Mouse (Mus musculus) liver, embryonic 15.5 days (tissue): ENCODE results near the gene Aco1. TPM values are rescaled to one million over a fixed set of nuclear protein-coding genes. Genes with fewer than 3 reads are reported as not detected.

Source experiments
- ATAC-seq: fragments of 200-750 bp; cut with Nextera tagmentation; 2 replicates; pipeline ENCODE4 v1.8.0; 2017; ENCODE audit warnings: moderate number of reproducible peaks, mild to moderate bottlenecking, moderate library complexity; ENCODE audit not compliant: insufficient read depth
- H3K27ac ChIP-seq: fragments of 300-500 bp; sonication (generic); replicated peaks from 2 replicates; pipeline ENCODE4 v1.5.1; 2015; ENCODE audit warnings: mild to moderate bottlenecking, inconsistent platforms
- H3K27me3 ChIP-seq: fragments of 300-500 bp; sonication (generic); 2 replicates; pipeline ENCODE4 v1.6.1; 2015; ENCODE audit warnings: mild to moderate bottlenecking, inconsistent platforms
- H3K36me3 ChIP-seq: fragments of 300-500 bp; sonication (generic); replicated peaks from 2 replicates; pipeline ENCODE4 v1.6.1; 2015; ENCODE audit warnings: moderate library complexity, mild to moderate bottlenecking, inconsistent platforms
- H3K4me1 ChIP-seq: fragments of 300-500 bp; sonication (generic); replicated peaks from 2 replicates; pipeline ENCODE4 v1.6.1; 2015; ENCODE audit warnings: inconsistent platforms
- H3K4me2 ChIP-seq: fragments of 300-500 bp; sonication (generic); 2 replicates; pipeline ENCODE4 v1.6.1; 2015; ENCODE audit warnings: moderate library complexity, mild to moderate bottlenecking, inconsistent platforms
- H3K4me3 ChIP-seq: fragments of 300-500 bp; sonication (generic); replicated peaks from 2 replicates; pipeline ENCODE4 v1.5.1; 2015; ENCODE audit warnings: mild to moderate bottlenecking, inconsistent platforms
- H3K9ac ChIP-seq: fragments of 300-500 bp; sonication (generic); 2 replicates; pipeline ENCODE4 v1.6.1; 2015; ENCODE audit warnings: moderate library complexity, mild to moderate bottlenecking, inconsistent platforms
- H3K9me3 ChIP-seq: fragments of 300-500 bp; sonication (generic); replicated peaks from 2 replicates; pipeline ENCODE4 v1.6.1; 2016; ENCODE audit warnings: inconsistent platforms
- WGBS: fragments of 180-500 bp; shearing (Covaris S2); methylation state at CpG from one replicate; pipeline ENCODE4 v1.1.7; 2015; ENCODE audit warnings: mixed read lengths; ENCODE audit not compliant: insufficient replicate concordance; 5-methylcytosine and 5-hydroxymethylcytosine counted together
- polyA plus RNA-seq: library from polyadenylated mRNA; unstranded; fragments of >200 nt; fragmentation: Nextera tagmentation; extraction: Ambion mirVana; gene quantifications from 2 replicates; pipeline ENCODE4 v1.2.1, GENCODE M21; 2015

Gene Aco1
- polyA plus RNA-seq, 1 experiment from 2014 or later: 34.1 TPM

DNA sequence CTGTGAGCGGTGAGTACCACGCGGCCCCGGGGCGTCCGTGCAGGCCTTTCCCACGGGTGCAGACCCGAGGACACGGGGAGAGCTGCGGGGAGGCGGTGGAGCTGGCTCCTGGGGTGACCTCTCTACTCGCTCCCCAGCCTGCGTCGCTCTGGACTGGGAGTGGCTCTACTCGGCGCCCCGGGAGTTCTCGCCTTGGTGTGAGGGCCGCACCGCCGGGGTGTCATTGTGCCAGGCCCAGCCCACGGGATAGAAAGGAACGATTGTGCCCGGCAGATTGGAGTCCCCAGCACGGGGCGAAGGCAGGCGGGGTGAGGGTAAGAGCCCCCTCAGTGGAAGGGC is 621 bp downstream of the Aco1 start:
- Histone ChIP-seq H3K4me2 (peak overlapping the region; percentile 90), H3K27me3 (no peaks in the 10 kb centered on the region), H3K4me3 (peak overlapping the region; percentile 76), H3K27ac (peak overlapping the region; percentile 93), H3K9me3 (no peaks in the 10 kb centered on the region), H3K4me1 (peaks cover 47% of the 10 kb centered on the region), H3K9ac (peak overlapping the region; percentile 71), H3K36me3 (no peaks in the 10 kb centered on the region)
- WGBS: under 1% methylated on average over 27 of the region's 27 CpGs
- ATAC-seq: peak; percentile 52

DNA sequence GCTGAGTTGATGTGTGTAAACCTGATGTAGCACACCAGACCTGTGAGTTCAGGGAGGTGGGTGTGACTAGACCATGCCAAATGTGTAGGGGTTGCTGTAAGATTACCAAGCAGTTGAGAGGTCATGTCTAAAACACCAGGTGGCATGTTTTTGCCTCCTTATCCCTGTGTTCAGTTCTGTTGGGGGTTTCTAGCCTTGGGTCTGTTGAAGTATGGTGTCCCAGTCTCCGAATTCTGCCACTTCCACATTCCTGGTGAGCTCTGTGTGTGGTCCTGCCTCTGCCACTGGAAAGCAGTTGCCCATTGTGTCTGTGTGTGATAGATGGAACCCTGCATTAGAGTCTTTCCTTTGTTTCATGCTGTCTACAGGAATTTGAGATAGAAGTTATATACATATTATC is 1.7 kb downstream of the Aco1 start:
- Histone ChIP-seq H3K27me3 (no peaks in the 10 kb centered on the region), H3K4me1 (peaks cover 43% of the 10 kb centered on the region), H3K27ac (no peak overlapping the region), H3K9ac (no peak overlapping the region), H3K36me3 (no peaks in the 10 kb centered on the region), H3K4me3 (peak overlapping the region; percentile 76), H3K4me2 (peak overlapping the region; percentile 90), H3K9me3 (no peaks in the 10 kb centered on the region)
- no peak for ATAC-seq
- WGBS: 62% methylated on average over 1 of the region's 1 CpGs

DNA sequence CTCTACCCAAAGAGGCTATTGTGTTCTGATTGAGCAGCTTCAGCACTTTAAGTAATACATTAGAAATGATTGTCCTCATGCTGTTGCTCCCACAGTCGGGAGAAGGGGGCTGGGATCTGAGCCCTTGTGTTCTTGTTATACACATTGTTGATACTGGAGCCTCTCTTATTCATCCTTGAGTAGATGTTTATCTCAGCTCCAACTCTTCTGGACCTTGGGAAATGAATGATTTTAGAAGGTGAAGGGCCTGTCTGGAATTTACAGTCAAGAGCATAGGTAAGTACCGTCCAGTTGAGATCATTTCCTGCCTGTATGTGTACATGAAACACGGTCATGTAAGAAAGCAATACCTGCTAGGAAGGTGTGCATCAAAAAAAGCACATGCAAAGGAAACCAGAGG is 2.1 kb downstream of the Aco1 start:
- Histone ChIP-seq H3K27me3 (no peaks in the 10 kb centered on the region), H3K9ac (no peak overlapping the region), H3K4me2 (peak overlapping the region; percentile 90; the same call in 1 of the 2 replicates), H3K27ac (no peak overlapping the region), H3K36me3 (no peaks in the 10 kb centered on the region), H3K4me1 (peaks cover 39% of the 10 kb centered on the region), H3K4me3 (no peak overlapping the region), H3K9me3 (no peaks in the 10 kb centered on the region)
- WGBS: 64% methylated on average over 3 of the region's 3 CpGs
- ATAC-seq: no peak

DNA sequence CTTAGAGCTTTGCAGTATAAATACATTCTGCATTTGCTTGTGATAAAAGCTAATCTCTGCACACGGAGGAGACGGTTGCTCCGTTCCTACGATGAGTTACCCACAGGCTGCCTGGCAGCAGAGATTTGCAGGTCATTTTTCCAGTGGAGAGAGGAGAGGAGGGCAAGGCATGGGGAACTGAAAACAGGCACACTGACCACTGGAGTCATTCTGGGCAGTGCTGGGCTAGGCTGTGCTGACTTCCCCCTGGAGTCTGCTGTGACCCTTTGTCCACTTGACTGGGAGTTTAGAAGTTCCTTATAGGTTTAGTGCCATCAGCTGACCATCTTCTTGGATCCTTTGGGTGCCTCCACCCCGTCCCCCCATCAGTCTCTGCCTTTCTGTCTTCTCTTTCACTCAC is 5.4 kb downstream of the Aco1 start:
- Histone ChIP-seq H3K36me3 (0 out of 2 replicates have a peak, but pooled peaks cover 3% of the 10 kb centered on the region), H3K4me2 (no peak overlapping the region), H3K9me3 (no peaks in the 10 kb centered on the region), H3K4me1 (peaks cover 18% of the 10 kb centered on the region), H3K9ac (no peak overlapping the region), H3K27ac (no peak overlapping the region), H3K4me3 (no peak overlapping the region), H3K27me3 (no peaks in the 10 kb centered on the region)
- no peak for ATAC-seq
- 60% methylated on average over 5 of the region's 5 CpGs for WGBS

DNA sequence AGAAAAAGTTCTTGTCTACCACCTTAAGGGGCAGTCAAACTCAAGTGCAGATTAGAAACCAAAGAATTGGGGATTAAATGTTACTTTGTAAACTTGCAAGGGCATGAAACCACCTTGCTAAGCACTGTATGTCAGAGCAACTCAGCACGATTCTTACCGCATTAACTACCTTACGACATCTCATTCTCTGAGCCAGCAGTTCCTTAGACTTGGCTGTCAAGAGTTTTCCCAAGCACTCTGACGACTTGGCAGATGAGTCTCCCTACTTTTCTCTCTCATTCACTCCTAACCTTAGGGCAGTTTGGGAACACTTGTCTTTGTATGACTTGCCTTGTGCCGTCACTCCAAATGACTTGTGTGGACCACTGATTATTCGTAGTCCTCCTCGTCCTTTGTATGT is 7.2 kb downstream of the Aco1 start:
- no peaks in the 10 kb centered on the region for H3K27me3 ChIP-seq
- 71% methylated on average over 7 of the region's 7 CpGs for WGBS
- H3K9me3 ChIP-seq: no peaks in the 10 kb centered on the region
- no peak overlapping the region for H3K4me3 ChIP-seq
- 0 out of 2 replicates have a peak, but pooled peaks cover 3% of the 10 kb centered on the region for H3K36me3 ChIP-seq
- H3K4me1 ChIP-seq: peaks cover 12% of the 10 kb centered on the region
- H3K9ac ChIP-seq: no peak overlapping the region
- no peak overlapping the region for H3K4me2 ChIP-seq
- no peak for ATAC-seq
- H3K27ac ChIP-seq: no peak overlapping the region

DNA sequence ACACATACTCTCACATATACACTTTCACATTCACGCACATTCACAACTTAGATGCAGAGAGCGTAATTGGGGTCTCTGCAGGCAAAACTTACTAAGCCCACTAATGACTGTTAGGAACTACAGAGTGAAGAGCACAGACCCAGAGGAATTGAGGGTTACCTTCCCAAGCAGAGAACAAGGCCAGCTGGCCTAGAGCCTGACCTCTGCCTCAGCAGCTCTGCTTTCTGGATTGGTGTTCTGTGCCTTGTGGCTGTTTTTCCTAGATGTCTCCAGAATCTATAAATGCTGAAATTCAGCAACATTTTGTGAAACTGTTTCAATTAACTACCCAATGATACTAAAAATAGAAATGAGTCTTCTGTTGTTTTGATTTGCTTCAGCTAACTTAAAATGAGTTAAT is 9.9 kb downstream of the Aco1 start:
- Histone ChIP-seq H3K36me3 (0 out of 2 replicates have a peak, but pooled peaks cover 3% of the 10 kb centered on the region), H3K9ac (no peak overlapping the region), H3K4me3 (no peak overlapping the region), H3K4me2 (no peak overlapping the region), H3K4me1 (peaks cover 36% of the 10 kb centered on the region), H3K27ac (no peak overlapping the region), H3K27me3 (no peaks in the 10 kb centered on the region), H3K9me3 (no peaks in the 10 kb centered on the region)
- no peak for ATAC-seq
- 85% methylated on average over 2 of the region's 2 CpGs for WGBS

DNA sequence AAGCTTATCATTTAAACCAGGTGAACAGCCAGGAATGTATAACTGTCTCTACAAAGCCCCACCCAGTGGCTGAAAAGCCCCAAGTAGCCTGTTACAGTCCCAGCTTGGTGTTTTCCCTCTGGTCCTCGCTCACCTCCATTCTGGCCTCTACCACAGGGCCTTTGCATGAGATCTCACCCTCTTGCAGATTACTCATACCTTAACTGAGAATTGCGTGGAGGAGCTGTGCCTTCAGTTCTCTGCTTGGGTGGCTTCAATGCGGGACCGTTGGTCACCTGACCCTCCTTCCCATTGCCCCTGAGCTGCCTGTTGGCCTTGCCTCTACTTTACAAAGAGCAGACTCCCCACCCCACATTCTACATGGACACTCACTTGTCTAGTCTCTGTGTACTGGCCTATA is 10.6 kb downstream of the Aco1 start:
- H3K4me2 ChIP-seq: no peak overlapping the region
- H3K9me3 ChIP-seq: no peaks in the 10 kb centered on the region
- ATAC-seq: no peak
- H3K9ac ChIP-seq: no peak overlapping the region
- WGBS: 78% methylated on average over 4 of the region's 4 CpGs
- H3K4me3 ChIP-seq: no peak overlapping the region
- H3K36me3 ChIP-seq: 0 out of 2 replicates have a peak, but pooled peaks cover 3% of the 10 kb centered on the region
- no peaks in the 10 kb centered on the region for H3K27me3 ChIP-seq
- peaks cover 36% of the 10 kb centered on the region for H3K4me1 ChIP-seq
- no peak overlapping the region for H3K27ac ChIP-seq

DNA sequence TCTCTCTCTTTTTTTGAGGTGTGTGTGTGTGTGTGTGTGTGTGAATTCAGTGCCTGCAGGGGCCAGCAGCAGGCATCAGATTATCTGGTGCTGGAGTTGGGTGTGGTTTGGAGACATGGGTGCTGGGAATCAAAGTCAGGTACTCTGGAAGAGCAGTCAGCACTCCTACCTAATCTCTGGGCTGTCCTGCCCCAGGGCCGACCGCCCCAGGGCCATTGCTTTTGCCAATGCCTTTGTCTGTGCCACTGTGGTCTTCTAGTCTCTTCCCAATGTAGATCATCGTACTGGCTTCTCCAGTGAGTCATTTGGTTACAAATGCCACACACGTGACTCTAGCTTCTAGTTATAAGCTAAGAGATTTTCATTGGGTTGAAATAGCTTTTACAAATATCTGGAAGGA is 11.9 kb downstream of the Aco1 start:
- no peak for ATAC-seq
- Histone ChIP-seq H3K36me3 (0 out of 2 replicates have a peak, but pooled peaks cover 3% of the 10 kb centered on the region), H3K4me2 (no peak overlapping the region), H3K9me3 (no peaks in the 10 kb centered on the region), H3K4me1 (peaks cover 36% of the 10 kb centered on the region), H3K27me3 (no peaks in the 10 kb centered on the region), H3K9ac (no peak overlapping the region), H3K4me3 (no peak overlapping the region), H3K27ac (peak overlapping the region; percentile 69; the same call in 1 of the 2 replicates)
- 71% methylated on average over 4 of the region's 4 CpGs for WGBS

DNA sequence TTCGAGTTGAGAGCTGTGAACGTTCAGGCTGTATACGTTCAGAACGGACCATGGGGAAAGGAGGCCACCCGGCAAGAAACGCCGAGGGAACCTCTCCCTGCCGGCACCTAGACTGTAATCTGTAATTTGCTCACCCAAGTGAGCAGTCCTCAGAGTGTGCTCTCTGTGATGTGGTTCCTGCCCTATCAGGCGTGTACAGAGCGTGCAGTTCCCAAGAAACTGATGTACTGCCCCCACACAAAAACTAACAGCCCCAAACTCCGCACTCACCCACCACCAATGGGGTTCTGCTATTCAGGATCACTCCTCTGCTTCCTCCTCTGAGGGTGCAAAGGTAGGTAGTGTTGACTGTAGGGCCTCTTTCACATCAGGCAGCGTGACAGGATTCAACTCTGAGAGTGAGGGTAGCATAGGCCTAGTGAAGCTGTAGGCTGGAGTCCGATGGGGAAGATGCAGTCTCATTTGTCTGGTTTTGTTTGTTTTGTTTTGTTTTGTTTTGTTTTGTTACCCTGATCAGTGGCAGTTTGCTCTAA is 12.7 kb downstream of the Aco1 start:
- Histone ChIP-seq H3K4me2 (no peak overlapping the region; the same call in 1 of the 2 replicates), H3K36me3 (0 out of 2 replicates have a peak, but pooled peaks cover 3% of the 10 kb centered on the region), H3K27ac (peak overlapping the region; percentile 69), H3K9me3 (no peaks in the 10 kb centered on the region), H3K9ac (no peak overlapping the region), H3K4me3 (no peak overlapping the region), H3K4me1 (peaks cover 36% of the 10 kb centered on the region), H3K27me3 (no peaks in the 10 kb centered on the region)
- peak; percentile 73 for ATAC-seq
- WGBS: 65% methylated on average over 13 of the region's 13 CpGs

DNA sequence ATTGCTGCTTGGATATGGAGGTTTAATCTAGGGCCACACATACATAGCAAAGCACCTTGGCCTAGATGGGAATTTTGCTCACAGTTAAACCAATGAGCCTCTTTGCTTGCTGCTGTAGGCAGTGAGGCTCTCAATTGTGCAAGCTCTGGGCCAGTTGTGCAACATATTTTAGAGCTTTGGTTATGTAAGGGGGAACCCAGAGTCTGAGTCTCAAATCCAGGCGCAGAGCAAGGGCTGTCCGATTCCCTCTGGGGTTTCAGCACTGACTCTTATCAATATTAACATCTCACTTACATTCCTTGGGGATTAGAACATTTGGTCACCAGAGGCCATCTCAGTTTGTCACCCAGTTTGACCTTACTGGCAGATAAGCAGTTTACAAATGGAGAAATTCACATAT is 13.3 kb downstream of the Aco1 start:
- no peak overlapping the region for H3K4me3 ChIP-seq
- H3K27ac ChIP-seq: peak overlapping the region; percentile 69
- ATAC-seq: peak; percentile 62
- WGBS: 49% methylated on average over 2 of the region's 2 CpGs
- H3K27me3 ChIP-seq: no peaks in the 10 kb centered on the region
- no peaks in the 10 kb centered on the region for H3K9me3 ChIP-seq
- no peak overlapping the region for H3K4me2 ChIP-seq
- H3K9ac ChIP-seq: no peak overlapping the region
- 0 out of 2 replicates have a peak, but pooled peaks cover 6% of the 10 kb centered on the region for H3K36me3 ChIP-seq
- H3K4me1 ChIP-seq: peaks cover 38% of the 10 kb centered on the region

DNA sequence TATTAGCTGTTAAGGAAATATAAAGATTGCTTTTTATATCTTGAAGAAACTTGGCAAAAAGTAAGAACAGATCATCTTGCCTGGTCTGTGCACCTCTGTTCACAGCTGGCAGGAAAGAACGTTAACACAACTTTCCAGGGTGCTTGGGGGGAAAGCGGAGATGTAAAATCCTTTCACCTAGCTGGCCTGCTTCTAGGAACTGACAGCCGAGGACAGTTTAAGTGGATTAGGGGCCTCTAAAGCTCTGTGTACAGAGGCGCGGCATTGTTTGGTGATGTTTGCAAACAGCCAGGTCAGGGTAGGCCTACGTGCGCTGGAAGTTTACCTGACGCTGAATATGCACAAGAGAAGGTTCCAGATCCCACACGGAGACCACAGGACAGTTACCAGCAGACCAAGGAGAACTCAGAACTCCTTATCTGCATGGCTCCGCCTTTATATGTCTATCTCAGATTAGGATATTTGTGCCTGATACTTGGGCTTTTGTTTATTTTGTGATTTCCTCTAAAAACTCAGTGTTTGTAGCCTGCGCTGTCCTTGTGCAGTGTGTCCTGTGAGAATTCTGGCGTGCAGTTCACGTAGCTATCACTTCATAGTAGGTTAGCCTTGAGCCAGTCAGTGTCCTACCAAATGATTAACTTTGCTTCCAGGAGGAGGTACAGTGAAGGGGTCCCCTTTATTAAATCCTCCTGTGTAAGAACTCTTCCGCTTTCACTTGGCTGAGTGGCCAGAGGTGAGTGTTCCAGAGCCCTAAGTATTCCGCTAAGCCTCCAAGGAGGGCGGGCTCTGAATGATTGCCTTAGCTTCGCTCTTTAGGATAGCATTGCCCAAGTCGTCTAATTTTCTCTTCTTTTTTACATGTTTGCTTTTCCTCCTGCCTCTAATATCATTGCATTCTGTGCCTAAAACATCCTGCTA is 14.0 kb downstream of the Aco1 start:
- Histone ChIP-seq H3K9ac (no peak overlapping the region), H3K4me1 (peaks cover 38% of the 10 kb centered on the region), H3K4me2 (no peak overlapping the region), H3K27me3 (no peaks in the 10 kb centered on the region), H3K4me3 (no peak overlapping the region), H3K36me3 (0 out of 2 replicates have a peak, but pooled peaks cover 4% of the 10 kb centered on the region), H3K27ac (peak overlapping the region; percentile 69), H3K9me3 (no peaks in the 10 kb centered on the region)
- peak; percentile 50 for ATAC-seq
- WGBS: 62% methylated on average over 18 of the region's 18 CpGs
